Mouse (Mus musculus): ENCODE data around the gene Calr4. TPM values are rescaled to one million over a fixed set of nuclear protein-coding genes. Genes with fewer than 3 reads are reported as not detected.

Calr4 gene
- polyA plus RNA-seq, 1 experiment from 2014 or later, result 0.19 TPM

DNA sequence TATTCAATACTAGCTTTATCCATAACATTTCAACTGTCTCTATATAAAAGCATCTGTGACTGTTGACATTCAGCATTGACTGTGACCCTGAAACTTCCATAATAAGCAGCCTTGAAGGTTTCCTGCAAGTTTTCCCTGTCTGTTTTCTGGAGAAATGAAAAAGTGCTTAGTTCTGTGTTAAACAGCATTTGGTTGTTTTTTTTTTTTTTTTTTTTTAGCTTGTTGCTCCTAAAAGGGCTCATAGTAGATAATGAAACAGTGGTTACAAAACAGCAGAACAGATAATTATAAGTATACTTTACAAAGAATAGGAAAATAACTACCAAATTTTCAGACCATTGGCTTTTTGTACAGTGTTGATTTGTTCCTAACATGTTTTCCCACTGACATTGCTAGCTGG is 60.3 kb downstream of the Calr4 start:
- no peaks in the 10 kb centered on the region for H3K36me3 ChIP-seq
- ATAC-seq (ENCODE audit: insufficient read depth, low FRiP score, low read depth), result no peak
- H3K27ac ChIP-seq, result no peak overlapping the region
- H3K4me3 ChIP-seq (replicated peaks), result no peak overlapping the region
- no peak overlapping the region for H3K9ac ChIP-seq
- no peaks in the 10 kb centered on the region for H3K4me1 ChIP-seq
- H3K4me2 ChIP-seq, result no peak overlapping the region
- H3K9me3 ChIP-seq, result no peaks in the 10 kb centered on the region
- no peaks in the 10 kb centered on the region for H3K27me3 ChIP-seq (replicated peaks)

DNA sequence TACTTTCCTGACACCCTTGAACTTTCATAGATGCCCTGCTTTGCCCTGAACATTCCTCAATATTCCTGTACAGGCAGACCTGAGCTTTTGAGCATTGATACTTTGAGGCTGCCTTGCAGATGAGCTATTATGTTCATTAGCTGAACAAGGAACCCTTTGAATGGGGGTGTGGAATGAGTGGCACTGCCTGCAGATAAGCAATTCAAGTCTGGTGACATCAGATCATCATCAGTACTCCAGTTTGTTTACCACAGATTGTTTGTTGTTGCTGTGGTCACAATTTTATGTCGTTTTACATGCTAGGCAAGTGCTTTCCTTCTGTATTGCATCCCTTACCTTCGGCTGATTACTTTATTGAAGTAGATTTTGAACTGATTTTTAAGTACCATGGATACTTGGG is 62.2 kb downstream of the Calr4 start:
- WGBS, result 66% methylated on average over 2 of the region's 2 CpGs
- H3K4me3 ChIP-seq (replicated peaks), result no peak overlapping the region

DNA sequence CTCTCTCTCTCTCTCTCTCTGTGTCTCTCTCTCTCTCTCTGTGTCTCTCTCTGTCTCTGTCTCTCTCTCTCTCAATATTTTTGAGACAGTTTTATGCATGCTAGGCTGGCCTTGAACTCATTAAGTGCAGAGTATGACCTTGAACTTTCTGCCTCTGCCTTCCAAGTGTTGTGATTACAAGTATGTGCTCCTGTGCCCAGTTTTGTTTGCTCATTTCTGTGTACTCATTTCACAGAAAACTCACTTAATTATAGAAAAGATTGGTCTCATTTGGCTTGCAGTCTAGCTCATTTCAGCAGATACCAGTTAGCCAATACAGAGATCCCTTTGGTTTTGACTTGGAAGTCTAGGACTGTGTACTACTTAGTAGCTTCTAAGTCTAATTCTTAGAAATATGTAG is 64.9 kb downstream of the Calr4 start:
- Histone ChIP-seq H3K4me3 (replicated peaks) (no peak overlapping the region), H3K27ac (no peak overlapping the region), H3K36me3 (no peaks in the 10 kb centered on the region), H3K9ac (no peak overlapping the region), H3K27me3 (replicated peaks) (no peaks in the 10 kb centered on the region), H3K4me1 (no peaks in the 10 kb centered on the region), H3K9me3 (no peaks in the 10 kb centered on the region), H3K4me2 (no peak overlapping the region)
- no peak for ATAC-seq (ENCODE audit: insufficient read depth, low FRiP score, low read depth)

More for the DNA sequence above, 62.2 kb downstream of the Calr4 start:
- Histone ChIP-seq H3K27me3 (replicated peaks) (no peaks in the 10 kb centered on the region), H3K9me3 (no peaks in the 10 kb centered on the region), H3K27ac (no peak overlapping the region), H3K4me1 (no peaks in the 10 kb centered on the region), H3K4me2 (no peak overlapping the region), H3K36me3 (no peaks in the 10 kb centered on the region), H3K9ac (no peak overlapping the region)
- ATAC-seq (ENCODE audit: insufficient read depth, low FRiP score, low read depth), result no peak

Other genes starting within 250 kb of the Calr4 start
- gene Nrd1, start 233.8 kb upstream of the Calr4 start, polyA plus RNA-seq (2015; fragmentation: Nextera tagmentation; extraction: Ambion mirVana), result 59.9 and 65.6 TPM in 2 replicates
- 55.1 and 57.7 TPM in 2 replicates for gene Osbpl9, start 32.2 kb upstream of the Calr4 start, polyA plus RNA-seq (2015; fragmentation: Nextera tagmentation; extraction: Ambion mirVana)
- gene Eps15, start 45.8 kb downstream of the Calr4 start, polyA plus RNA-seq (2015; fragmentation: Nextera tagmentation; extraction: Ambion mirVana), result 30.2 and 34.8 TPM in 2 replicates
- 21.3 and 30.0 TPM in 2 replicates for gene Ttc39a, start 172.1 kb downstream of the Calr4 start, polyA plus RNA-seq (2015; fragmentation: Nextera tagmentation; extraction: Ambion mirVana)

All from stomach, embryonic 15.5 days (tissue).